Mouse (Mus musculus) myocyte (in vitro differentiated cells): ENCODE results near the gene Cpox. TPM values are rescaled to one million over a fixed set of nuclear protein-coding genes. Genes with fewer than 3 reads are reported as not detected.

Experiments used
- H3K27me3 ChIP-seq: one replicate; pipeline ENCODE4 v1.6.1; 2011; ENCODE audit not compliant: control insufficient read depth, insufficient read depth, insufficient read length
- H3K36me3 ChIP-seq: one replicate; pipeline ENCODE4 v1.6.1; 2011; ENCODE audit not compliant: control insufficient read depth, insufficient read depth
- H3K4me2 ChIP-seq: one replicate; pipeline ENCODE4 v1.6.1; 2011; ENCODE audit warnings: low read depth, control low read depth
- H3K4me3 ChIP-seq: one replicate; pipeline ENCODE4 v1.5.1; 2011; ENCODE audit warnings: mild to moderate bottlenecking, control low read depth, moderate library complexity
- H3K79me2 ChIP-seq: one replicate; pipeline ENCODE4 v1.6.1; 2011; ENCODE audit not compliant: control insufficient read depth, insufficient read depth
- H3ac ChIP-seq: one replicate; pipeline ENCODE4 v1.6.1; 2011; ENCODE audit not compliant: control insufficient read depth, insufficient read length
- CEBPB ChIP-seq: IDR thresholded peaks from 2 replicates; pipeline ENCODE4 v1.6.1; 2011; ENCODE audit warnings: mild to moderate bottlenecking, moderate library complexity; ENCODE audit not compliant: poor library complexity, insufficient read depth, severe bottlenecking
- E2F4 ChIP-seq: IDR thresholded peaks from one replicate; pipeline ENCODE4 v1.6.1; 2011; ENCODE audit warnings: mild to moderate bottlenecking, control low read depth, moderate library complexity; ENCODE audit not compliant: insufficient read depth
- MAX ChIP-seq: IDR thresholded peaks from one replicate; pipeline ENCODE4 v1.6.1; 2011; ENCODE audit warnings: low read depth, mild to moderate bottlenecking, control low read depth
- MYOD1 ChIP-seq, 3 experiments: IDR thresholded peaks; one replicate each; pipeline ENCODE4 v1.6.1; 2011; ENCODE audit warnings: control low read depth in 2 of 3, low read depth in 2 of 3, mild to moderate bottlenecking in 2 of 3, moderate library complexity in 1 of 3; ENCODE audit not compliant: insufficient read length in 2 of 3, control insufficient read depth in 1 of 3
- MYOG ChIP-seq, 3 experiments: IDR thresholded peaks; one replicate each; pipeline ENCODE4 v1.6.1; 2011; ENCODE audit warnings: control low read depth in 2 of 3, low read depth in 2 of 3, mild to moderate bottlenecking in 2 of 3; ENCODE audit not compliant: insufficient read length in 2 of 3, control insufficient read depth in 1 of 3, insufficient read depth in 1 of 3
- POLR2A ChIP-seq: IDR thresholded peaks from one replicate; pipeline ENCODE4 v1.6.1; 2011; ENCODE audit warnings: low read depth, mild to moderate bottlenecking, control low read depth, moderate library complexity; ENCODE audit not compliant: insufficient read length
- POLR2AphosphoS2 ChIP-seq: IDR thresholded peaks from one replicate; pipeline ENCODE4 v1.6.1; 2011; ENCODE audit warnings: low read depth, control low read depth; ENCODE audit not compliant: insufficient read length
- REST ChIP-seq: IDR thresholded peaks from one replicate; pipeline ENCODE4 v1.6.1; 2011; ENCODE audit warnings: mild to moderate bottlenecking, control low read depth, moderate library complexity; ENCODE audit not compliant: insufficient read depth, insufficient read length
- SRF ChIP-seq: IDR thresholded peaks from one replicate; pipeline ENCODE4 v1.6.1; 2011; ENCODE audit warnings: low read depth; ENCODE audit not compliant: control insufficient read depth, insufficient read length
- TCF12 ChIP-seq: IDR thresholded peaks from one replicate; pipeline ENCODE4 v1.6.1; 2011; ENCODE audit warnings: mild to moderate bottlenecking, control low read depth; ENCODE audit not compliant: poor library complexity, insufficient read depth, severe bottlenecking
- TCF3 ChIP-seq: IDR thresholded peaks from one replicate; pipeline ENCODE4 v1.6.1; 2011; ENCODE audit warnings: low read depth, control low read depth; ENCODE audit not compliant: insufficient read length
- USF1 ChIP-seq: IDR thresholded peaks from one replicate; pipeline ENCODE4 v1.6.1; 2011; ENCODE audit warnings: low read depth, mild to moderate bottlenecking, control low read depth, moderate library complexity
- polyA plus RNA-seq: library from polyadenylated mRNA; unstranded; fragments of >200 nt; fragmentation: generic; extraction: Trizol; gene quantifications from one replicate; pipeline ENCODE4 v1.2.1, GENCODE M21; 2012; ENCODE audit warnings: missing spikeins

The Cpox gene
- polyA plus RNA-seq, 1 experiment: 20.0 TPM

DNA sequence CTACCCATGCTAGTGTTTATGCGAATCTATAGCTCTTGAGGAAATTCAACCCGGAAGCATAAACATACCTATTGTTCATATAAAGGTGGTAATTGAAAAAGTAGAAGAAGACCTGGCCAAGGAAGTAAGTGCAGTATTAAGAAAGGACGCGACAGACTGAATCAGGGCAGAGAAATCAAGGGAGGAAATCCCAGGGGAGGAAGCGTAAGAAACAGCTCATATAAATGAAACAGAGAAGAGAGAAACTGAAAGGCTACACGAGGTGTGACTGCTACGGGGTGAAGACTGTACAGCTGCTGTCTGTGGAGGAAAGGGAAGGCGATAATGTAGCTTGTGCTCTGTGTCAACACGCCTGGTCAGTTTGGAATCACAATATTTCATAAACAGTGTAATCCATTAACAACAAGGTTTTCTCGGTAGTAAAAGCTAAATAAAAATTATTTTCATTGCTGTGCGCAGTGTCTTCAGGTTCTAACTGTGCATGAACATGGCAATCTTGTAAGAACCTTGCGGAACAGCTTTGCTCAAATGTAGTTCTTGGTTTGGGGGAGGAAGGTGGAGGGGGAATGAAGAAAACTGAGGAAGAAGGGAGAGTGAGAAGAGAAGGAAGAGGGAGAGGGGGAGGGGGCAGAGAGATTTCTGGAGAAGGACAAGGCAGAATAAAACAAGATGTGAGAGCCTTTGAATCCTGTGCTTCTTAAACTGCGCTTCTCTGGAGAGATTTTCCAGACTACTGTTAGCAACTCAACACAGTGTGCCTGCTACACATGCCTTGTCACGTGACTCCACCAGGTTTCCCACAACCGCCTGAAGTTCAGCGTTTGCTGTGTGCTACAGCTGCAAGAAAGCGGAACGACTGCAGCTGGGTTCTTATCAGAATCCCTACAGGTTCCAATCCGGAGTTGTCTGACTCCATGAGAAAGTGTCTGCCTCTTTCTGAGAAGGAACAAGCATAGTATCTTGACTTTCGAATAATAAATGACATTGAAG is 15.8 kb downstream of the Cpox start:
- no peak for TF ChIP-seq REST
- peak; percentile 16 for TF ChIP-seq USF1
- Histone ChIP-seq H3K36me3 (peaks cover 5% of the 10 kb centered on the region), H3K27me3 (no peaks in the 10 kb centered on the region), H3K4me3 (no peak overlapping the region), H3K4me2 (no peak overlapping the region), H3ac (no peak overlapping the region), H3K79me2 (no peaks in the 10 kb centered on the region)

DNA sequence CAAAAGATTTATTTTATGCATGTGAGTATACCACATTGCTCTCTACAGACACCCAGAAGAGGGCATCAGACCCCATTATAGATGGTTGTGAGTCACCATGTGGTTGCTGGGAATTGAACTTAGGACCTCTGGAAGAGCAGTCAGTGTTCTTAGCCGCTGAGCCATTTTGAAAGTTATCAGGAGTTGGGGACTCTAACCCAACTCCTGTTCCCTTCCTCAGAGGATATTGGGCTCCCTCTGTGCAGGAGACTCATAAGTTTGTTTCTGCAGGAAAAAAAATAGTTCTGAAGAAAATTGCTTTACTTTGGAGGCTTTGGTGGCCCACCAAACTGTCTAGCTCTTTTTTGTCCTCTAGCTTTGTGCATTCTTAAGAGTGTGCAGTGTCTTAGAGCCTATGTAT is 18.4 kb downstream of the Cpox start:
- Histone ChIP-seq H3K27me3 (no peaks in the 10 kb centered on the region), H3K4me2 (no peak overlapping the region), H3K79me2 (no peaks in the 10 kb centered on the region), H3K36me3 (no peaks in the 10 kb centered on the region), H3ac (no peak overlapping the region), H3K4me3 (no peak overlapping the region)
- TF ChIP-seq USF1 (no peak), MAX (no peak), POLR2AphosphoS2 (no peak)

DNA sequence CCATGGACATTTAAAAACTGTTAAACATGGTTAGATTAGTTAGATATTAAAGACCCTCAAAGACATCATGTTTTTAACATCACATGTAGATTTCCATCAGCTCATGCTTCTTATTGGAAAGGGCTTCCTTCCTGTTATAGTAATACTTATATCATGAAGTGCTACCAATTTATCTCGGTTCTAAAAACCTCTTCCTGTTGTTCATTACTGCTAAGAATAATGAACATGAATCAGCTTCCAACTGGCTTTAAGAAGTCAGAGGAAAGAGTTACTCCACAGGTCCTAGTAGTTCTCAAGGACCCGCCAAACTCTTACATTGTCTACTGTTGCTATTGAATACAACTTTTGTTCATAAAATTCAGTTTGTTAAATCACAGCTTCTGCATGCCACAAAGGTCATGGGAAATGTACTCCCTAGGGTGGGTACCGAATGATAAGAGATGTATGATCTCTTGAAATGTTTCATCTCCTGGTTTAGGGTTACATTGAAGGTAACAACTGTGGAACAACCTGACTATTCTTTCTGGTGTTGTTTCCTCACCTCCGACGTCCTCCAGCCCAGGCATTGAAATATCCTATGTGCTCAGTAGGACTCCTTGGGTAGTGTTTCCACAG is 19.6 kb downstream of the Cpox start:
- Histone ChIP-seq H3K36me3 (no peaks in the 10 kb centered on the region), H3K4me2 (no peak overlapping the region), H3K4me3 (no peak overlapping the region), H3K27me3 (no peaks in the 10 kb centered on the region), H3K79me2 (no peaks in the 10 kb centered on the region), H3ac (no peak overlapping the region)
- TF ChIP-seq REST (no peak), MYOG (IDR thresholded peaks at IDR 0.05; ENCODE audit: control insufficient read depth in 1 of 3, insufficient read depth in 1 of 3, insufficient read length in 2 of 3, low read depth in 2 of 3) (no peak), SRF (no peak), MAX (no peak), TCF12 (no peak), MYOD1 (IDR thresholded peaks at IDR 0.05; ENCODE audit: control insufficient read depth in 1 of 3, insufficient read length in 2 of 3, low read depth in 2 of 3) (no peak), E2F4 (no peak), TCF3 (no peak), CEBPB (no peak), POLR2A (no peak), POLR2AphosphoS2 (no peak), USF1 (no peak)

DNA sequence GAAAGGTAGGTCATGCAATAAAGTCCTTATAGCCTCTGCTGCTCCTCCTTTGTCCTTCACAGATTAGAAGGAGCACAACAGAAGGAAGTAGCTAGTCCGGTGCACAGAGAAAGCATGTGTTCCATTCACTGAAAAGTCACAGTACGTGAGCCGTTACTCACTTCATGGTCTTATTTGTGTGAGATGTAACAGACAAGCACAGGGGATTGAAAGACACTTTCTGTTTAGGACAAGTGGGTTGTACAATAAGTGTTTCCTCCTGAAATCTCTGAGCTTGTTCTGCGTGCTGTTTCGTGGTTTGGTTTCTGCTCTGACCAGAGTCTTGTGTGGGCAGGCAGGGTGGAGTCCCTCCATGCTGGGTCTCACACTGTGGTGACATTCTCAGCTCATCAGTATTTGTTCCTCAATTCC is 20.2 kb downstream of the Cpox start:
- no peaks in the 10 kb centered on the region for H3K36me3 ChIP-seq

GRCm38 (mm10) chr16:58694091-58694490 is 24.0 kb downstream of the Cpox start:
- H3K79me2 ChIP-seq: no peaks in the 10 kb centered on the region
- H3K36me3 ChIP-seq: no peaks in the 10 kb centered on the region
- TF ChIP-seq CEBPB (no peak), POLR2A (no peak), REST (no peak), TCF12 (no peak), MYOG (IDR thresholded peaks at IDR 0.05; ENCODE audit: control insufficient read depth in 1 of 3, insufficient read depth in 1 of 3, insufficient read length in 2 of 3, low read depth in 2 of 3) (no peak), TCF3 (no peak)
- no peaks in the 10 kb centered on the region for H3K27me3 ChIP-seq
- H3K4me3 ChIP-seq: no peak overlapping the region
- H3K4me2 ChIP-seq: no peak overlapping the region
- H3ac ChIP-seq: no peak overlapping the region

More for the DNA sequence above, 20.2 kb downstream of the Cpox start:
- Histone ChIP-seq H3K27me3 (no peaks in the 10 kb centered on the region), H3K4me2 (peak overlapping the region; percentile 31), H3ac (no peak overlapping the region), H3K79me2 (no peaks in the 10 kb centered on the region), H3K4me3 (no peak overlapping the region)
- TF ChIP-seq MYOG (IDR thresholded peaks at IDR 0.05; ENCODE audit: control insufficient read depth in 1 of 3, insufficient read depth in 1 of 3, insufficient read length in 2 of 3, low read depth in 2 of 3) (no peak), POLR2AphosphoS2 (no peak), MYOD1 (IDR thresholded peaks at IDR 0.05; ENCODE audit: control insufficient read depth in 1 of 3, insufficient read length in 2 of 3, low read depth in 2 of 3) (no peak), POLR2A (no peak), E2F4 (no peak), MAX (no peak), USF1 (no peak), TCF12 (no peak)
